Mouse (Mus musculus): ENCODE measurements around the gene Cwc25.

DNA sequence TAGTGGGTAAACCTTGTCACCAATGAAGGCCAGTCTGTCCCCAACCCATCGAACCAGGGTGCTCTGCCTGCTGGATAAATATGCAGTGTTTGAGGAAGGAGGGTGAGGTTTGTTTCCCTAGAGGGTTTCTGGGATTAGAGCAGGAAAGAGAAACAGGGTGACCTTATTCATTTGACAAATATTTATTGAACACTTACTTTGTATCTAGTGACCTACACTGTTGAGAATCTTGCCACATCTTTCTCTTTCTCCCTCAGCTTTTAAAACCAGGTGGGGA, 35.8 kb upstream of the Cwc25 start:
- TF ChIP-seq CTCF (IDR thresholded peaks at IDR 0.05; ENCODE audit: control insufficient read depth, insufficient read depth, insufficient read length) (no peak), USF1 (IDR thresholded peaks at IDR 0.05; ENCODE audit: low read depth) (no peak), MAX (IDR thresholded peaks at IDR 0.05) (no peak), MYOD1 (IDR thresholded peaks at IDR 0.05; ENCODE audit: control insufficient read depth, insufficient read length, low read depth) (no peak), CEBPB (IDR thresholded peaks at IDR 0.05; ENCODE audit: low read depth) (no peak)

Measured in C2C12 (cell line).